Mouse (Mus musculus) frontal cortex, adult (tissue): ENCODE data around the gene Prlhr.
A peak's percentile ranks its signal among the peaks of the same experiment; 100 is the strongest.

Experiments used
- ATAC-seq: cut with Nextera tagmentation; 2 replicates; pipeline ENCODE4 v1.9.2; 2017; ENCODE audit warnings: mild to moderate bottlenecking, moderate library complexity, mixed read lengths; ENCODE audit not compliant: low TSS enrichment

The Prlhr gene

DNA sequence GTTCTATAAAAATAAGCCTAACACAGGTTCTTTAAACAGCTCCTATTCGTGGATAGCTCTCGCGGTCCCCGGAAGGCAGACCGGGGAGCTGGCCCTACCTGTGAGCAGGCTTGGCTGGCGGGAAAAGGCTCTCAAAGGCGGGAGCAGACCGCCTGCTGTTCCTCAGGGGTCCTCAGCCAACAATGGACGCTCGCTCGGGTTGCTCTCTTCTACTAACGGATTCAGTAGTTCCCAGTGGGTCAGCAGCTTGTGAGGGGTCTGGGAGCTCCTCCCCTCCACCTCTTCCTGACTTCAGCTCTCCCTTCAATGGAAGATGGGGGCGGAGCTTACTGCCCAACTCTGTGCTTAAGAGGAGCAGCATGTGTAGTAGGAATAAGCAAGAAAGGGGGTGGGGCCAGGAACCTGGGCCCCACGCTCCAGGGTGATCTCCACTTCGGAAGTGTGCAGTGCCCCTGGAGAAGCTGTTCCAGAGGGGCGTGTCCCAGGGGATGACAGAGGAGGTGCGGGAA, at the start of gene Prlhr:
TSS of gene Prlhr (minus strand) at position 51 of the 509 bp plus-strand sequence.
- ATAC-seq, result no peak

GRCm38 (mm10) chr19:60515064-60515463, 47.0 kb upstream of the Prlhr start:
- ATAC-seq, result no peak

- ATAC-seq, result no peak
Measured at GRCm38 (mm10) chr19:60513431-60513830, 45.3 kb upstream of the Prlhr start.

GRCm38 (mm10) chr19:60500209-60500608, 32.1 kb upstream of the Prlhr start:
- ATAC-seq, result no peak

DNA sequence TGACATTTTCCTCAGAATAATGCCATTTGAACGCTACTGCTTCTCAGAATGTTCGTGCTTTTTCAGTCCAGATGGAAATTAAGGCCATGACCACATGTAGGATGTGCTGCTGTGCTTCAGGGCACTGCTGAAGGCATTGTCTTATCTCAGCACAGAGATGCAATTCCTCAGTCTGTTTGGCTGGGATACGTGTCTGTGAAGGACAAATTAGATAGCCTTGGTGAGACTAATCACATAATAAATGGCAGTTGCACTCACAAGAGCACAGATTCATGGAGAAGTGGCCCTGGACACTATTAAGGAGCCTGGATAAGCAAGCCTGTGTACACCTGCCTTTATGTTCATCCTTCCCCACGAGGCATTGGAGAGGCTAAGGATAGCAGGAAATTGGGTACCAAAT, 29.1 kb upstream of the Prlhr start:
- ATAC-seq, result no peak

DNA sequence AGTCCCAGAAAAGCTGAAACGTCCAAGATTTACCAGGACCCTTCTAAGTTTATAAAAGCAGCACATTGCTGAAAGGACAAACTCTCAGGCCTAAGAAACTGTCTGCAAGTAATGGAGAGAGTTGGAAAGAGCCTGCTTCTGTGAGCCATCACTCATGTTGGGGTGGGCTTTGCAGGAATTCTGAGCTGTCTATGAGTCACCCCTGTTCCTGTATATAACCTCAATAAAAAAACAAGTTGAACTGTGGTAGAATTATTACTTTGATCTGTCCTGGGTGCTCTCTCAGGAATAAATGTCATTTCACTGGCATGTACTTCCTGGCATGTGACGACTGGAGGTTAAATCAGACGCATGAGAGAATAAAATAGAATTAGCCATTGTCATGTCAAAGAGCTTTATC, 27.7 kb upstream of the Prlhr start:
- ATAC-seq, result no peak

- no peak for ATAC-seq
Measured at GRCm38 (mm10) chr19:60489566-60489965, 21.5 kb upstream of the Prlhr start.

DNA sequence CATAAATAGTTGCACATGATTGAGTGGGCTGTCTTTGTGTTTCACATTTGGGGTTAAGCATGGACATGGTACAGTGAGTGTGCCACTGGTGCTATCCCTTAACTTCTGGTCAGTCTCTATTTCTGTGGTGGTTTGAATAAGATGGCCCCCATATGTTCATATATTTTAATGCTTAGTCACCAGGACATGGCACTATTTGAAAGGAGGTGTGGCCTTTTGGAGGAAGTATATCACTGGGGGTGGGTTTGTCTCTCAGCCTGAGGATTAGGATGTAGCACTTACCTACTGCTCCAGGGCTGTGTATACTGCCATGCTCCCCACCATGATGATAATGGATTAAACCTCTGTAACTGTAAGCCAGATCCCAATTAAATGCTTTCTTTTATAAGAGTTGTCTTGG, 17.2 kb upstream of the Prlhr start:
- ATAC-seq, result no peak

- no peak for ATAC-seq
Measured at GRCm38 (mm10) chr19:60478859-60479258, 10.8 kb upstream of the Prlhr start.

DNA sequence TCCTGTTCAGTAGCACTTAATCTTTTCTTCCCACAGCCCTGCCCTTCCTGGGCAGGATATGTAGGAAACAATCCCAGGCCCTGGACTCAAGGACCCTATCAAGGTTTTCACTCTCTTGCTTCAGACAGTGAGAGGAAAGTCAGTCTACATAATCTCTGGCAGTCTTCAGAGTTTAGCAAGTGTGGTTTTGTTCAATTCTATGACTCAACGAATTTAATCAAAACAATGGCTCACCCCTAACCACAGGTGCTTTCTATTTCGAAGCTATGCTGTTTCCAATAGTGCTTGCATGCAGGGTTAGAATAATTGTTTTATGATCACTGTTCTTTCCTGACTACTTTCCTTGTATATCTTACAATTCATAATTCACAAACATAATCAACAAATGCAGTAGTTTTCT, 9.7 kb upstream of the Prlhr start:
- ATAC-seq, result no peak

DNA sequence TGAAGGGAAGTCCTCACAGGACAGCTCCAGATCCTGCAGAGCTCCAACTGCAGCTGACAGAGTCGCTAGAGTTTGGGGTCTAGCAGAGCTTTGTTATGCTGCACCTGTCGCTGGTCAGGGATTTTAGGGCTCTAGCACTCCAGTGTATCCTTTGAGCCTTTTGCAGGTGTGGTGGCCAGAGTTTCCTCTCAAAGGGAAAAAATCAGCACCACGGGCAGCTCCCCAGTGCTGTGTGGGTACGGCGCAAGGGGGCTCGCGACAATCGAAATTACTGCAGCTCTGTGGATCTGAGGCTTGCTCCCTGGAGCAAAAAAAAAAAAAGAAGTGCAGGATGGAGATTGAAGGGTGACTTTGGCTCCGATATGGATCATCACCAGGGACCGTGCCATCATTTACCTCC, 742 bp upstream of the Prlhr start:
- no peak for ATAC-seq

- no peak for ATAC-seq
Measured at GRCm38 (mm10) chr19:60467588-60468007, 506 bp downstream of the Prlhr start.

DNA sequence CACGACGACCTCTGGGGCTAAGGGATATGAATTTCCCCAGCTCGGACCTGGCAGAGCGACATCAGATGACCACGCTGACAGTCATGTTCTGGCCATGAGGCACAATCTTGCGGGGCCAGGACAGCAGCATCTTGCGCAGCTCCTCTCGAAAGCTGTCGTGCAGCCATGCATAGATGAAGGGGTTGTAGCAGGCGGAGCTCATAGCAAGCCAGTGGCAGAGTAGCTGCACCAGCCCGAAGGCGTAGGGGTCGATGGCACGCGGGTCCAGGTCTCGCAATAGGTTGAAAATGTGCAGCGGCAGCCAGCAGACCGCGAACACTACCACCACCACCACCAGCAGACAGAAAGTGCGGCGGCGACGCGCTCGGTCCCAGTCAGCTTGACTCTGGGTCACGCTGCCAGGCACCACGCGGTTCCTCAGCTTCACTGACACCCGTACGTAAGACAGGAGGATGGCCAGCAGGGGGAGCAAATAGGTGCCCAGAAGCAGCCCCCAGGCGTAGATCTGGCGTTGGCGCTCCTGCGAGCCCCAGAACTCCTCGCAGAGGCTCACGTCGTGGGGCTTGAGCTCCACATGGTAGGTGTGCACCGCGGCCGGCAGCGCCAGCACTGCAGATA, 1.0 kb downstream of the Prlhr start:
- peak; percentile 53 for ATAC-seq

DNA sequence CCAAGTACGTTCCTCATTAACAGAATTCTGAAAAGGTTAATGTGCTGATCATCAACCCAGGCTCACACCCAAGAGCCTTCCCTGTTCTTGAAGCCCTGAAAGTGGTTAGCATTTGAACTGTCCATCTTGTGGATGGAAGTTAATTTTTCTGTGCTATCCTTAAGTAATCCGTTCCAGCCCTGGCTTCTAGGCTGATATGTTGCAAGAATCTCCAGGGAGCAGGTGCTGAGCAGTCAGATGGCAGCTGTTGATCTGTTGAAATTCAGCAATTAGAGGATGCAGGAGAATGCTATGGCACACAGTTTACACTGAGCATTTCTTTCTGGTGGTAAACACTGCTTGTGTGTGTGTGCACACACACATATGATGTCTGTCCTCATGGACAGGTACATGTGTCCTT, 2.4 kb downstream of the Prlhr start:
- ATAC-seq, result no peak

GRCm38 (mm10) chr19:60463896-60464295, 4.2 kb downstream of the Prlhr start:
- peak; percentile 91 for ATAC-seq

- peak; percentile 1; the same call in 1 of the 2 replicates for ATAC-seq
Measured at GRCm38 (mm10) chr19:60463440-60463839, 4.7 kb downstream of the Prlhr start.

DNA sequence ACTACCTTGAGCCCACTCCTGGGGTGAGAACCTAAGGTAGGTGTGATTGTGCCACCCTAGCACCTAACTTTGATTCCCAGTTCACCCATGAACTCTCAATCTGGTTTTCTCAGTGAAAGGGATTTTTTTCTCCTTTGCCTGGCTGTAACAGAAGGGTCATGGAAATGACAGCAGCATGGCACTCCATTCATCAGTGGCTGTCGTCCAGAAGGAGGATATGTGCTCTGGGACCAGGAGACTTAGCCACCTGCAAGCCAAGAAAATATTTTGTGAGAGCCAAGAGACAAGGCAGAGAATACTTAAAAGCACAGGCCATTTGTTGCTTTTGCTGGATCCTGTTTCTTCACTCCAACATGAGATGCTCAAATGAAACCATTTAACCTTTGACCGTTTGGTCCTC, 6.6 kb downstream of the Prlhr start:
- no peak for ATAC-seq

GRCm38 (mm10) chr19:60459680-60460079, 8.4 kb downstream of the Prlhr start:
- ATAC-seq, result no peak

DNA sequence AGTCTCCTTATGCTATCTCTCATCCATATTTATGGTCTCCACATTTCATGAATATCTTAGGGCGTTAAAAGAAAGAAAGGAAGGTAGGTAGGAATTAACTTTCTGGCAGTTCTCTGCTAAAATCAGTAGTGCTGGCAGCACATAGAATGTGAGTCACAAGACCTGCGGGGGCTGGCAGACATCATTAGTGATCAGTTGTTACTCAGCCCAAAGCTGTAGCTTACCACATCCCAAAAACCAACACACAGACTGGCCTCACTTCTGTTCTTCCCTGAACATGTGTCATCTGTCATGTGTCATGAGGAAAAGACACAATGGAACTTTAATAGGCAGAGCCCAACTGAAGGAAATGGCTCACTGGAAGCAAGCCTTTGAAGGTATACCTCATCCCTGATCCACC, 9.0 kb downstream of the Prlhr start:
- no peak for ATAC-seq

- no peak for ATAC-seq
Measured at GRCm38 (mm10) chr19:60455791-60456190, 12.3 kb downstream of the Prlhr start.

DNA sequence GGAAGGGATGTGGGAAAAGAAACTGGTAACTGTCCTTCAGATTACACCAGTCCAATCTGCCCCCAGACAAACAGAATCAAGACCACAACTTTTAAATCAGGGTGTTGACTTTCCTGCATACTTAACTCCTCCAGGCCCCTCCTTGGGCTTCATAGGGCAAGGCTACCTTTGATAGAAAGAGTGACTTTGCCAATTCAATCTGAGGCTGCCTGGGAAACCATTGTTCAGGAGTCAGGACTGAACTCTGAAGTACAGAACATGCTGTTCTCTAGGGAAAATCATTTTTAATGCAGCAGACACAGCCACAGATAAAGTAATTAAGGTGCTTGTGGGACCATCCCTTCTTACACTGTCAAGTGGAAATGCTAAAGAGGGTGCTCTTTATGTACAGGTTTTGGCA, 27.6 kb downstream of the Prlhr start:
- ATAC-seq, result no peak

GRCm38 (mm10) chr19:60440083-60440482, 28.0 kb downstream of the Prlhr start:
- no peak for ATAC-seq

GRCm38 (mm10) chr19:60437566-60438241, 30.4 kb downstream of the Prlhr start:
- peak; percentile 79 for ATAC-seq
